Mouse (Mus musculus) erythroblast, adult 5-6 weeks (primary cell): ENCODE measurements around the gene Dnaaf5. TPM values are rescaled to one million over a fixed set of nuclear protein-coding genes. Genes with fewer than 3 reads are reported as not detected.

Experiments used
- ATAC-seq: replicated peaks from 2 replicates; pipeline ENCODE4 v1.8.0; 2016; ENCODE audit warnings: moderate number of reproducible peaks, mild to moderate bottlenecking, moderate TSS enrichment, inconsistent platforms; ENCODE audit not compliant: poor library complexity, low FRiP score, severe bottlenecking
- total RNA-seq, 2 experiments: library from RNA; stranded (forward) in 1 of 2; stranded (reverse) in 1 of 2; fragments of 150-400 nt in 1 of 2; fragments of 200-764, 138-1000 nt in 1 of 2; gene quantifications; 2 replicates each; pipeline versions ENCODE4 v1.2.3 to v1.2.4; 2015 to 2017; ENCODE audit warnings: low replicate concordance in 2 of 2

Gene Dnaaf5
- total RNA-seq, 2 experiments from 2014 or later = 1.5 to 2.8 TPM

GRCm38 (mm10) chr5:139220006-139220515 is 70.0 kb downstream of the Dnaaf5 start:
- no peak for ATAC-seq

GRCm38 (mm10) chr5:139220610-139221009 is 70.6 kb downstream of the Dnaaf5 start:
- ATAC-seq = no peak

- ATAC-seq = no peak
Observed at GRCm38 (mm10) chr5:139223331-139223730, 73.3 kb downstream of the Dnaaf5 start.

- ATAC-seq = no peak
Observed at GRCm38 (mm10) chr5:139227236-139227635, 77.2 kb downstream of the Dnaaf5 start.

GRCm38 (mm10) chr5:139227645-139228044 is 77.6 kb downstream of the Dnaaf5 start:
- ATAC-seq = no peak

GRCm38 (mm10) chr5:139228318-139228717 is 78.3 kb downstream of the Dnaaf5 start:
- no peak for ATAC-seq

DNA sequence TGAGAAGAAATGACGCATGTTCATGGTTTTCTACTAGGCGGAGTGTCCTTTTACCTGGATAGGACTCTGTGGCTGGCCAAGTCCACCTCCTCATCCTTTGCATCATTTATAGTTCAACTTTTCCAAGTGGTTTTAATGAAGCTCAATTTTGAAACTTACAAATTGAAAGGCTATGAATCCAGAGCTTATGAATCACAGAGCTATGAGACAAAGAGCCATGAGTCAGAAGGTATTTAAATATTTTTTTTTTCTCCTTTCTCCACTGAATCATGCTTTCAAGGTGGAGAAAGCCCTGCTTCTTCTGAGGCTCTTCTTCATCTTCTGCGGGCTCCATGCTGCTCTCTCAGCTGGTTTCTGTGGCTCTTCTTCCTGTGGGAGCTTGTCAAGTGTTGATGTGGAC is 79.7 kb downstream of the Dnaaf5 start:
- no peak for ATAC-seq

GRCm38 (mm10) chr5:139232083-139232482 is 82.1 kb downstream of the Dnaaf5 start:
- no peak for ATAC-seq

DNA sequence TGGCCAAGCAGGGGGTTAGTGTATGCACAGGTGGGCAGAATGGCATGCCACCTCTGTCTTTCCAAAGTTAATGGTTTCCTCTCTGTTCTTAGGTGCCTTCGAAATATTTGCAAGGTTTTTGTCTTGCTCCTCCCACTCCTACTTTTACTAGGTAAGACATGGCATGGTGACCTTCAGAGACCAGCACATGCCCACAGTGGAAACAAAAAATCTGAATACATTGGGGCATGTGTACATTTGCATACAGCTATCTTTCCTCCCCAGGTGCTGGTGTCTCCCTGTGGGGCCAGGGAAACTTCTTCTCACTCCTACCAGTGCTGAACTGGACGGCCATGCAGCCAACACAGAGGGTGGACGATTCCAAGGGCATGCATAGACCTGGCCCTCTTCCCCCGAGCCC is 84.4 kb downstream of the Dnaaf5 start:
- no peak for ATAC-seq

Other genes with a start within 250 kb of the Dnaaf5 start
- gene Pdgfa, start 152.9 kb upstream of the Dnaaf5 start, total RNA-seq (2015; ENCODE audit: low replicate concordance) = not detected in 2 replicates
- gene Pdgfa, start 152.9 kb upstream of the Dnaaf5 start, total RNA-seq (2017; ENCODE audit: low replicate concordance) = not detected in 2 replicates
- gene Prkar1b, start 222 bp upstream of the Dnaaf5 start, total RNA-seq (2015; ENCODE audit: low replicate concordance) = 1.0 TPM in 1 of 2 replicates, not detected in the other
- gene Prkar1b, start 222 bp upstream of the Dnaaf5 start, total RNA-seq (2017; ENCODE audit: low replicate concordance) = not detected in 2 replicates
- 13.0 and 18.6 TPM in 2 replicates for gene Sun1, start 50.4 kb downstream of the Dnaaf5 start, total RNA-seq (2015; ENCODE audit: low replicate concordance)
- 22.7 and 41.7 TPM in 2 replicates for gene Sun1, start 50.4 kb downstream of the Dnaaf5 start, total RNA-seq (2017; ENCODE audit: low replicate concordance)
- gene Get4, start 102.1 kb downstream of the Dnaaf5 start, total RNA-seq (2015; ENCODE audit: low replicate concordance) = 14.4 and 15.5 TPM in 2 replicates
- gene Get4, start 102.1 kb downstream of the Dnaaf5 start, total RNA-seq (2017; ENCODE audit: low replicate concordance) = 5.4 and 12.4 TPM in 2 replicates
- 8.3 and 11.9 TPM in 2 replicates for gene Adap1, start 175.4 kb downstream of the Dnaaf5 start, total RNA-seq (2015; ENCODE audit: low replicate concordance)
- 5.4 and 9.1 TPM in 2 replicates for gene Adap1, start 175.4 kb downstream of the Dnaaf5 start, total RNA-seq (2017; ENCODE audit: low replicate concordance)
- 4.2 and 6.5 TPM in 2 replicates for gene Cox19, start 201.2 kb downstream of the Dnaaf5 start, total RNA-seq (2015; ENCODE audit: low replicate concordance)
- gene Cox19, start 201.2 kb downstream of the Dnaaf5 start, total RNA-seq (2017; ENCODE audit: low replicate concordance) = 7.7 and 8.8 TPM in 2 replicates
- gene Cyp2w1, start 202.4 kb downstream of the Dnaaf5 start, total RNA-seq (2015; ENCODE audit: low replicate concordance) = not detected in 2 replicates
- not detected in 2 replicates for gene Cyp2w1, start 202.4 kb downstream of the Dnaaf5 start, total RNA-seq (2017; ENCODE audit: low replicate concordance)
- gene Gpr146, start 227.5 kb downstream of the Dnaaf5 start, total RNA-seq (2015; ENCODE audit: low replicate concordance) = 27.3 and 37.2 TPM in 2 replicates
- gene Gpr146, start 227.5 kb downstream of the Dnaaf5 start, total RNA-seq (2017; ENCODE audit: low replicate concordance) = 49.4 and 58.3 TPM in 2 replicates